Mouse (Mus musculus): ENCODE data around the gene Pramel4.
"Not testable (repeated sequence)": the region's sequence is repeated elsewhere in the genome, so short reads cannot be mapped to it uniquely, and the experiment has no call there.

Gene Pramel4

GRCm38 (mm10) chr4:144058826-144059225 is at the start of gene Pramel4:
Gene Pramel4 (plus strand): TSS chr4:144059126.
- DNase-seq (ENCODE audit: low read depth) = not testable (repeated sequence)

GRCm38 (mm10) chr4:144106174-144106573 is 47.2 kb downstream of the Pramel4 start, which contains the start of gene Gm13102:
Gene Gm13102 (plus strand): TSS chr4:144106474.
- DNase-seq (ENCODE audit: low read depth) = not testable (repeated sequence)

All from c-Kit-positive CD71-negative TER-119-negative erythroid progenitor cells, embryonic 14.5 days (primary cell).